26 mouse cellular contexts compared by ENCODE assay signal in the genomic region with DNA sequence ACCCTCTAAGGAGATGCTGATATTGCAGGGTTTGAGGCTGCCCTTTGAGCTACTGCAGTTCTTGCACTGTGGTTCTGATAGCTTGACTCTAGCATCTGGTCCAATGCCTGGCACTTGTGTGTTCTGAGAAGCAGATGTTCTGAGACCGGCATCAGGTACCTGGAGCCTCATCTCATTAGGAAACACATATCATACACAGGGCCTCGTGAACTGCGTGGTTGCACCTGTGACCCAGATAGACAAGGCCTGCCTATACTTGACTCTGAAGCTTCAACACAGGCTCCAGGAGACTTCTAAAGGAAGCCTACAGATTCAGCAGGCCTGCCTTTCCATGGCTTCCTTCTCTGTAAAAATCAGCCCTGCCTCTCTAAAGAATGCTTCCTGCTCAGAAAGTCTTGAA. TPM values are rescaled to one million over a fixed set of nuclear protein-coding genes. Genes with fewer than 3 reads are reported as not detected.
DNase-seq lines count a peak whose midpoint lies in the region; ATAC-seq and TF ChIP-seq lines count a peak whose summit lies in the region.
"Had no signal": no experiment of that assay in that cellular context is flagged by ENCODE, and none has a peak within 500 bp of the region (broad histone marks: within the 10 kb centered on the region; RNA-seq: fewer than 3 reads in every experiment).

No protein-coding gene starts in this region.

- peaks cover 26% of the 10 kb centered on the region for H3K4me1 ChIP-seq in heart, postnatal 0 days (ENCODE audit: control insufficient read depth, insufficient read depth)
- peaks cover 40% of the 10 kb centered on the region for H3K4me1 ChIP-seq in midbrain, embryonic 10.5 days
- peaks cover 20% of the 10 kb centered on the region for H3K4me1 ChIP-seq in midbrain, embryonic 13.5 days (replicated peaks)

- no peak for TF ChIP-seq EP300 in heart, postnatal 0 days (IDR thresholded peaks at IDR 0.05; ENCODE audit: low read depth)

- no peak overlapping the region for H3K4me2 ChIP-seq in heart, postnatal 0 days (ENCODE audit: low read depth, low read length)
- H3K4me2 ChIP-seq in midbrain, embryonic 13.5 days (replicated peaks), result no peak overlapping the region

- no peak overlapping the region for H3K4me3 ChIP-seq in heart, postnatal 0 days (ENCODE audit: low read depth, low read length)
- H3K4me3 ChIP-seq in midbrain, embryonic 10.5 days, result peak overlapping the region; percentile 95; the same call in 1 of the 2 replicates
- H3K4me3 ChIP-seq in midbrain, embryonic 13.5 days (replicated peaks), result no peak overlapping the region
- H3K4me3 ChIP-seq: heart, adult 2 months had no signal

- no peaks in the 10 kb centered on the region for H3K36me3 ChIP-seq in heart, postnatal 0 days (replicated peaks; ENCODE audit: control insufficient read depth, insufficient read depth, low read length)
- peaks cover 21% of the 10 kb centered on the region for H3K36me3 ChIP-seq in midbrain, embryonic 10.5 days
- no peaks in the 10 kb centered on the region for H3K36me3 ChIP-seq in midbrain, embryonic 13.5 days
- H3K36me3 ChIP-seq: stomach, embryonic 15.5 days had no signal

- no peak overlapping the region for H3K9ac ChIP-seq in heart, postnatal 0 days (replicated peaks; ENCODE audit: low read depth, low read length)
- no peak overlapping the region for H3K9ac ChIP-seq in midbrain, embryonic 13.5 days (replicated peaks)
- H3K9ac ChIP-seq: stomach, embryonic 15.5 days had no signal

- 89% methylated on average over 3 of the region's 3 CpGs for WGBS in heart, postnatal 0 days
- 93% methylated on average over 3 of the region's 3 CpGs for WGBS in midbrain, embryonic 10.5 days
- 98% methylated on average over 3 of the region's 3 CpGs for WGBS in midbrain, embryonic 13.5 days

- no peaks in the 10 kb centered on the region for H3K27me3 ChIP-seq in heart, postnatal 0 days (ENCODE audit: control insufficient read depth, insufficient read depth, low read length)
- peaks cover 12% of the 10 kb centered on the region for H3K27me3 ChIP-seq in midbrain, embryonic 10.5 days (ENCODE audit: low read depth, poor library complexity, severe bottlenecking)
- peaks cover 10% of the 10 kb centered on the region; the same call in 1 of the 2 replicates for H3K27me3 ChIP-seq in midbrain, embryonic 13.5 days
- H3K27me3 ChIP-seq: stomach, embryonic 15.5 days had no signal

- no peak for DNase-seq in heart, postnatal 0 days (ENCODE audit: low spot score)
- no peak for DNase-seq in heart, postnatal 4 days
- DNase-seq in midbrain, embryonic 10.5 days (ENCODE audit: low spot score), result no peak
- DNase-seq in thymus, postnatal 0 days (ENCODE audit: low spot score), result peak; percentile 91
- peak; percentile 72 for DNase-seq in thymus, postnatal 4 days
- no peak for DNase-seq in lung, adult 18-20 months
- DNase-seq: cerebellum, adult 2 months; gastrocnemius, postnatal 25 days; heart, adult 2 months; heart, postnatal 10 days; kidney, adult 11 months; retina, postnatal 1 day had no signal

- no peaks in the 10 kb centered on the region for H3K9me3 ChIP-seq in heart, postnatal 0 days (replicated peaks; ENCODE audit: control insufficient read depth, low read length)
- H3K9me3 ChIP-seq in midbrain, embryonic 10.5 days (replicated peaks), result no peaks in the 10 kb centered on the region
- no peaks in the 10 kb centered on the region for H3K9me3 ChIP-seq in midbrain, embryonic 13.5 days
- H3K9me3 ChIP-seq: stomach, embryonic 15.5 days had no signal

- no peak for ATAC-seq in heart, postnatal 0 days (ENCODE audit: insufficient read depth, low read depth)
- no peak for ATAC-seq in midbrain, embryonic 13.5 days
- ATAC-seq: hindbrain, postnatal 0 days had no signal

- TF ChIP-seq CTCF in heart, postnatal 0 days (IDR thresholded peaks at IDR 0.05; ENCODE audit: low read depth), result no peak

- peak overlapping the region; percentile 57; the same call in 1 of the 2 replicates for H3K27ac ChIP-seq in heart, postnatal 0 days (ENCODE audit: low read depth)
- no peak overlapping the region for H3K27ac ChIP-seq in midbrain, embryonic 10.5 days (replicated peaks)
- H3K27ac ChIP-seq in midbrain, embryonic 13.5 days, result no peak overlapping the region
- H3K27ac ChIP-seq: heart, adult 2 months; hindbrain, postnatal 0 days; kidney, postnatal 0 days; stomach, embryonic 15.5 days had no signal

RNA-seq across cellular contexts. Expression of a gene that starts 1.5 kb away (rescaled TPM):
- total RNA-seq in heart, postnatal 0 days (2014; rRNA removed; ENCODE audit: low replicate concordance), result 1.6 and 2.1 TPM in 2 replicates
- polyA plus RNA-seq in heart, postnatal 0 days (2015; fragmentation: Nextera tagmentation; extraction: Ambion mirVana), result 0.83 and 1.2 TPM in 2 replicates
- 1 to 10 TPM; 5.1 to 5.5 TPM for total RNA-seq in heart, postnatal 4 days (2021)
- polyA plus RNA-seq in midbrain, embryonic 10.5 days (2016; fragmentation: Nextera tagmentation; extraction: Ambion mirVana), result 3.7 and 4.5 TPM in 2 replicates
- 0.68 and 1.0 TPM in 2 replicates for polyA plus RNA-seq in midbrain, embryonic 13.5 days (2015; fragmentation: Nextera tagmentation; extraction: Ambion mirVana)
- polyA plus RNA-seq in thymus, postnatal 0 days (2015; fragmentation: Nextera tagmentation; extraction: Ambion mirVana), result 8.6 and 12.6 TPM in 2 replicates
- total RNA-seq: layer of hippocampus, adult 18-20 months had no signal

RNA-seq across cellular contexts. Expression of a gene that starts 23.7 kb away (rescaled TPM):
- total RNA-seq in heart, postnatal 0 days (2014; rRNA removed; ENCODE audit: low replicate concordance), result not detected in 2 replicates
- not detected in 2 replicates for polyA plus RNA-seq in heart, postnatal 0 days (2015; fragmentation: Nextera tagmentation; extraction: Ambion mirVana)
- total RNA-seq in heart, postnatal 4 days (2021), result not detected
- polyA plus RNA-seq in midbrain, embryonic 10.5 days (2016; fragmentation: Nextera tagmentation; extraction: Ambion mirVana), result not detected in 2 replicates
- not detected in 2 replicates for polyA plus RNA-seq in midbrain, embryonic 13.5 days (2015; fragmentation: Nextera tagmentation; extraction: Ambion mirVana)
- polyA plus RNA-seq in thymus, postnatal 0 days (2015; fragmentation: Nextera tagmentation; extraction: Ambion mirVana), result not detected in 2 replicates
- total RNA-seq: adrenal gland, adult 18-20 months; adrenal gland, postnatal 4 days; gastrocnemius, postnatal 25 days; heart, adult 2 months; heart, postnatal 10 days; hindbrain, postnatal 0 days; layer of hippocampus, adult 18-20 months; left cerebral cortex, postnatal 25 days; midbrain, postnatal 0 days had no signal
- polyA plus RNA-seq: C2C12; cerebellum, adult 2 months; forebrain, embryonic 11.5 days; heart, adult 2 months; hindbrain, postnatal 0 days; kidney, postnatal 0 days; liver, embryonic 11.5 days; lung, embryonic 16.5 days; midbrain, postnatal 0 days; stomach, embryonic 15.5 days; urinary bladder, adult 2 months had no signal

RNA-seq across cellular contexts. Expression of a gene that starts 30.7 kb away (rescaled TPM):
- total RNA-seq in heart, postnatal 0 days (2014; rRNA removed; ENCODE audit: low replicate concordance), result not detected in 2 replicates
- polyA plus RNA-seq in heart, postnatal 0 days (2015; fragmentation: Nextera tagmentation; extraction: Ambion mirVana), result not detected in 2 replicates
- not detected for total RNA-seq in heart, postnatal 4 days (2021)
- polyA plus RNA-seq in midbrain, embryonic 10.5 days (2016; fragmentation: Nextera tagmentation; extraction: Ambion mirVana), result not detected in 2 replicates
- polyA plus RNA-seq in midbrain, embryonic 13.5 days (2015; fragmentation: Nextera tagmentation; extraction: Ambion mirVana), result not detected in 2 replicates
- polyA plus RNA-seq in thymus, postnatal 0 days (2015; fragmentation: Nextera tagmentation; extraction: Ambion mirVana), result 1.4 and 2.1 TPM in 2 replicates
- total RNA-seq: adrenal gland, adult 18-20 months; adrenal gland, postnatal 4 days; gastrocnemius, postnatal 25 days; heart, adult 2 months; heart, postnatal 10 days; hindbrain, postnatal 0 days; layer of hippocampus, adult 18-20 months; left cerebral cortex, postnatal 25 days; midbrain, postnatal 0 days had no signal
- polyA plus RNA-seq: C2C12; cerebellum, adult 2 months; forebrain, embryonic 11.5 days; kidney, postnatal 0 days; liver, embryonic 11.5 days; lung, embryonic 16.5 days; midbrain, postnatal 0 days; stomach, embryonic 15.5 days; urinary bladder, adult 2 months had no signal

RNA-seq across cellular contexts. Expression of a gene that starts 40.5 kb away (rescaled TPM):
- not detected in 2 replicates for total RNA-seq in heart, postnatal 0 days (2014; rRNA removed; ENCODE audit: low replicate concordance)
- not detected in 2 replicates for polyA plus RNA-seq in heart, postnatal 0 days (2015; fragmentation: Nextera tagmentation; extraction: Ambion mirVana)
- total RNA-seq in heart, postnatal 4 days (2021), result not detected
- polyA plus RNA-seq in midbrain, embryonic 10.5 days (2016; fragmentation: Nextera tagmentation; extraction: Ambion mirVana), result not detected in 2 replicates
- not detected in 2 replicates for polyA plus RNA-seq in midbrain, embryonic 13.5 days (2015; fragmentation: Nextera tagmentation; extraction: Ambion mirVana)
- polyA plus RNA-seq in thymus, postnatal 0 days (2015; fragmentation: Nextera tagmentation; extraction: Ambion mirVana), result not detected in 2 replicates
- total RNA-seq: adrenal gland, adult 18-20 months; adrenal gland, postnatal 4 days; gastrocnemius, postnatal 25 days; heart, adult 2 months; heart, postnatal 10 days; hindbrain, postnatal 0 days; layer of hippocampus, adult 18-20 months; left cerebral cortex, postnatal 25 days; midbrain, postnatal 0 days had no signal
- polyA plus RNA-seq: C2C12; cerebellum, adult 2 months; forebrain, embryonic 11.5 days; hindbrain, postnatal 0 days; kidney, postnatal 0 days; liver, embryonic 11.5 days; lung, embryonic 16.5 days; midbrain, postnatal 0 days; stomach, embryonic 15.5 days; urinary bladder, adult 2 months had no signal

RNA-seq across cellular contexts. Expression of a gene that starts 45.7 kb away (rescaled TPM):
- total RNA-seq in heart, postnatal 0 days (2014; rRNA removed; ENCODE audit: low replicate concordance), result not detected in 2 replicates
- not detected in 2 replicates for polyA plus RNA-seq in heart, postnatal 0 days (2015; fragmentation: Nextera tagmentation; extraction: Ambion mirVana)
- not detected for total RNA-seq in heart, postnatal 4 days (2021)
- polyA plus RNA-seq in midbrain, embryonic 10.5 days (2016; fragmentation: Nextera tagmentation; extraction: Ambion mirVana), result not detected in 2 replicates
- not detected in 2 replicates for polyA plus RNA-seq in midbrain, embryonic 13.5 days (2015; fragmentation: Nextera tagmentation; extraction: Ambion mirVana)
- polyA plus RNA-seq in thymus, postnatal 0 days (2015; fragmentation: Nextera tagmentation; extraction: Ambion mirVana), result not detected in 2 replicates
- total RNA-seq: adrenal gland, adult 18-20 months; adrenal gland, postnatal 4 days; gastrocnemius, postnatal 25 days; heart, adult 2 months; heart, postnatal 10 days; hindbrain, postnatal 0 days; layer of hippocampus, adult 18-20 months; left cerebral cortex, postnatal 25 days; midbrain, postnatal 0 days had no signal
- polyA plus RNA-seq: C2C12; cerebellum, adult 2 months; forebrain, embryonic 11.5 days; hindbrain, postnatal 0 days; kidney, postnatal 0 days; liver, embryonic 11.5 days; lung, embryonic 16.5 days; midbrain, postnatal 0 days; stomach, embryonic 15.5 days; urinary bladder, adult 2 months had no signal

Comparison
In these comparisons a context has a peak if more than half of its experiments do, and no peak if none do; other contexts are left out.
1. DNase-seq: peak in thymus, postnatal 0 days (single experiment) and thymus, postnatal 4 days (single experiment); none in heart, postnatal 0 days (single experiment), heart, postnatal 4 days (single experiment), midbrain, embryonic 10.5 days (single experiment) and lung, adult 18-20 months (0 of 2).